Mouse (Mus musculus): Measurements from ENCODE around the gene Ptpn20. TPM values are rescaled to one million over a fixed set of nuclear protein-coding genes. Genes with fewer than 3 reads are reported as not detected.

Ptpn20 gene
- total RNA-seq, 2 experiments from 2014 or later, result not detected

DNA sequence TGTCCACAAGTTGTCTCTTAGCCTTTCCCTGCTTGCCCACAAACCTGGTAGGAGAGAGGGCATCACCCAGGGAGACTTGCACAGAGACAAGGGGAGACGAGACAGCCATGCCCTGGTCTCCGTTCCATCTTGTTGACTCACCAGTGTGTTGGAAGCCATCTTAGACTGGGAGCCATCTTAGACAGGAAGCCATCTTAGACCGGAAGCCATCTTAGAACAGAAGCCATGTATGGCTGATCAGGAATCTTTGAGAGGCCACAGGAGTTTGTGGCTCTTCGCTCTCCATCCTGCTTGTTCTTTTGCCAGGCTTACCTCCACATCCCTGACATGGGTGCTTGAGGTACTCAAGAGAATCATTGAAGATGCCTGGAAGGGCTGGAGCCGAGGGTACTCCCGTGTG, 89.0 kb downstream of the Ptpn20 start:
- DNase-seq, result no peak

GRCm38 (mm10) chr14:33678740-33679139, 89.7 kb downstream of the Ptpn20 start:
- no peak for DNase-seq

DNA sequence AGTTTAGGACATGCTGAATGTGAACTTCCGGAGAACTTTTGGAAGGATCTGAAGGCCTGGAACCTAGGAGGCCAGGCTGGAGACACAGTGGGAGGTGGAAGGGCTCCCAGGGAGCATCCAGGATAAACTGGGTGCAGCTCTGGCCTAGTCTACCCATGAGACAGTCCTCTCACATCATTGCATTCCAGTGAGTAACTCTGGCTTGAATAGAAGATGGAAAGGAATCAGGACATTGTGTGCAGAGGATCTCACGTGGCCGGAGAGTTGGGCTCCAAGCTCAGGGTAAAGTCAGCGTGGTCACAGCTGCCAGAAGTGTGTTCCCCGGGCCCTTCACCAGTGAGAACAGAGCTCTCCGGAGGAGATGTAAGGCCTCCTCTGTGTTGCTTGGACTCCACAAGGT, 91.6 kb downstream of the Ptpn20 start:
- no peak for DNase-seq

- DNase-seq, result no peak
Measured at GRCm38 (mm10) chr14:33682768-33683167, 93.8 kb downstream of the Ptpn20 start.

DNA sequence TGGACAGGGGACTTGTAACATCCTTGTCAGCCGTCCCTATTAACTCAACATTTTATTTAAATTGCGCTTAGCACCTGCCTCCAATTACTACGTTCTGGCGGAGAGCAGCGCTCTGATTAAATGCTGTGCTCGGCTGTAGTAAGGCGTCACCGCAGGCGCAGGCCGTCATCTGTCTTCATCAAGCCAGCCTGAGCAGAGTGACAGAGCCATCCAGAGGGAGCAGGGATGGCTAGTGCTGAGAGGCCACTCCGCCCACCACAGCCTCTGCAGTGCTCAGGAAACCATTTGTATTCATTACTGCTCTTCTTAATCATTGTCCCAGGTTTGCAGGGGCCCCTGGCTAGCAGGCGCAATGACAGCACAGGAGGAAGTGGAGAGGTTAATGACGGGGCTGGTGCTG, 94.7 kb downstream of the Ptpn20 start:
- no peak for DNase-seq

DNA sequence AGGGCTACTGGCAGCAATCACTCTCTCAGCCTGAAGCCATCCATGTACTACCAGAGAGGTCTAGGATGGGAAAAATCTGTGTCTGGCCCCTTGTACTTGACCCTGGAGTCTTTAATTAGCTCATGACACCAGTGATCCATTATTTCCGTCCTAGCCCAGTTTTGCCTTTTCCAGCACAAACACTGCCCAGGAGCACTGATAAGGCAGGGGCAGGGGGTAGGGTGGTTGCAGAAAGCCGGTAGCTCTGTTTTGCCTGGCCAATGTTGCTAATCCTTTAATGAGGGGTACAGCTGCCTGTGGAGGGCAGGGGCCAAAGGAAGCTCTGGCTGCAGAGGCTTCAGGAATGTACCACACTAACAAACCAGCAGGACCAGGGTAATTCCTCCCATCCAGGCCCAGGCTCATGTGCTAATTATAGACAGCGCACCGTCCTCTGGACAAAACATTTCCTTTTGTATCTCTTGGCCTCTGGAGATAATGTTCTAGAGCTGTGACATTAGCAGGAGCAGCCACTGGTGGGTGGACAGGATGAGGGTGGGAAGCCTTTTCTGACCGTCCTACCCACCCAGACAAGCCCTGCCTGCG, 98.5 kb downstream of the Ptpn20 start:
- DNase-seq, result no peak

- no peak for DNase-seq
Measured at GRCm38 (mm10) chr14:33689044-33689443, 100.0 kb downstream of the Ptpn20 start.

Other genes with a start within 250 kb of the Ptpn20 start
- 10 to 100 TPM; 30.9 to 35.2 TPM for gene Mapk8, start 142.0 kb upstream of the Ptpn20 start, total RNA-seq (2021)
- gene Frmpd2, start 117.5 kb upstream of the Ptpn20 start, total RNA-seq (2021), result under 1 TPM in 1 of 2 experiments, not detected in 1; 0.23 TPM

Data from gastrocnemius, postnatal 10 days (tissue).